Mouse (Mus musculus) gastrocnemius, adult 18-20 months (tissue): ENCODE measurements around the gene Olfr1509. TPM values are rescaled to one million over a fixed set of nuclear protein-coding genes. Genes with fewer than 3 reads are reported as not detected.
"Not testable (repeated sequence)": the region's sequence is repeated elsewhere in the genome, so short reads cannot be mapped to it uniquely, and the experiment has no call there.

ENCODE experiments used
- DNase-seq: peaks from one replicate; pipeline ENCODE4 v3.0.0; 2021; ENCODE audit warnings: low spot score
- long read RNA-seq, 2 experiments: library from polyadenylated mRNA; stranded (forward); transcript quantifications; one replicate each; pipeline ENCODE4 v2.0.0; 2021
- total RNA-seq, 2 experiments: library from RNA; stranded (reverse); gene quantifications; 2 replicates each; pipeline ENCODE4 v1.2.3; 2021

The Olfr1509 gene
- not detected for total RNA-seq
- long read RNA-seq, experiment 1: 0 reads
- long read RNA-seq, experiment 2: 0 reads

GRCm38 (mm10) chr14:52442690-52443089, at the start of gene Olfr1509:
Gene Olfr1509 (plus strand): TSS chr14:52442990.
- no peak for DNase-seq

DNA sequence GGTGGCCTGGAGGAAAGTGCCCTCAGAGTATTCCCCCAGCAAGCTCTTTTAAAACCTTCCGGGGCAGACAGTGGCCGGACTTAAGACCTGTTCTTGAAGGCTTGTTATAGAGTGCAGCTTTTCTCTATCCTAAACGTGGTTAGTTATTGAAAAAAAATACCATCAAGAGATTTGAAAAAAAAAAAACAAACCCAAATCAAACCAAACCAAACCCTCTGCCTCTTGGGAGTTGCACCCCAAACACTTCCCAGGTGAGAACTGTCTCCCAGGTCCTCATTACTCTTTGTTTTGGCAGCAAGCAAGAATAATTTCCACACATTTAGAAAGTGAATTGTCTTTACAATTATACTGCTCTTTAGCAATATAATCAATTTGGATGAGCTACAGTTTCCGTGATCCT, 45.5 kb upstream of the Olfr1509 start, which contains the start of gene Olfr1511:
TSS of gene Olfr1511 (minus strand) at position 101 of the 400 bp plus-strand sequence.
- no peak for DNase-seq

DNA sequence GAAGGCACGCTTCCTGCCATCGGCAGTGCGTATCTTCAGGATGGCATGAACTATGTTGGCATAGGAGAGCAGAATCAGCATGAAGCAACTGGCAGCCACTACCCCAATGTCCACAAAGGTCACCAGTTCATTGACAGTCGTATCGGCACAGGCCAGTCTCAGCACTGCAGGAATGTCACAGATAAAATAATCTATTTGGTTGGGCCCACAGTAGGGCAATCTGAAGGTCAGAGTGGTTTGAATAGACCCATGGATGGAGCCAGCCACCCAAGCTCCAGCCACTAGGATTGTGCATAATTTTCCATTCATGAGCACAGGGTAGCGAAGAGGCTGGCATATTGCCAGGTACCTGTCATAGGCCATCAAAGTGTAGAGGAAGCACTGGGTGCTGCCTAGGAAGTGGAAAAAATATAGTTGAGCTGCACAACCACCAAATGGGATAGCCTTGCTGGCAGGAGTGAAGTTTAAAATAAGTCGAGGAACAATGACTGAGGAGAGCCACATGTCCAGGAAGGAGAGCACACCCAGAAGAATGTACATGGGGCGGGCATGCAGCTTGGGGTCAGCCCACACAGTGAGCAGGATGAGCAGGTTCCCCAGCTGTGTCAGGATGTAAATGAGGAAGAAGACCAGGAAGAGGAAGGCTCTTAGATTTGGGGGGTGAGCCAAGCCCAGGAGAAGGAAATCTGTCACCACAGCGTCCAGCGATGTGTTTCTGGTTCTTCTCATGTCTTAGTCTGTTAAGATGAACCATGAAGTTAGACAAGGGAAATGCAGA, 32.5 kb upstream of the Olfr1509 start:
- DNase-seq: not testable (repeated sequence)

GRCm38 (mm10) chr14:52414273-52414672, 28.5 kb upstream of the Olfr1509 start, which contains the start of gene Olfr1510:
Gene Olfr1510 (minus strand): TSS chr14:52414373.
- no peak for DNase-seq

- DNase-seq: no peak
Measured at GRCm38 (mm10) chr14:52427686-52428085, 15.1 kb upstream of the Olfr1509 start.

DNA sequence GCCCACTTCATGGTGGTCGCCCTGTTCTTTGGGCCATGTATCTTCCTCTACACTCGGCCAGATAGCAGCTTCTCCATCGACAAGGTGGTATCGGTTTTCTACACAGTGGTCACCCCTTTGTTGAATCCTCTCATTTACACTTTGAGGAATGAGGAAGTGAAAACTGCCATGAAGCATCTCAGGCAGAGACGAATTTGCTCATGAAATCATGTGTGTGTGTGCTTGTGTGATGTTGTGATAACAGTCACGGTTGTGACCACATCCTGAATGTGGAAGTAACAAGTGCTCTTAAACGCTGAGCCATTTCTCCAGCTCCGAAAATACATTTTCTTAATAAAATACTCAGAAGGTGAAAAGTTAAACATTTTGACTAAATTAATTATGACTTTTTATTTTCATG, 8.3 kb downstream of the Olfr1509 start:
- no peak for DNase-seq

- no peak for DNase-seq
Measured at GRCm38 (mm10) chr14:52461928-52462327, 19.1 kb downstream of the Olfr1509 start.

GRCm38 (mm10) chr14:52465738-52466137, 22.9 kb downstream of the Olfr1509 start:
- no peak for DNase-seq

- DNase-seq: no peak
Measured at GRCm38 (mm10) chr14:52467395-52467794, 24.6 kb downstream of the Olfr1509 start, which contains the start of gene Olfr1508. Gene Olfr1508 (minus strand): TSS chr14:52467495.

DNA sequence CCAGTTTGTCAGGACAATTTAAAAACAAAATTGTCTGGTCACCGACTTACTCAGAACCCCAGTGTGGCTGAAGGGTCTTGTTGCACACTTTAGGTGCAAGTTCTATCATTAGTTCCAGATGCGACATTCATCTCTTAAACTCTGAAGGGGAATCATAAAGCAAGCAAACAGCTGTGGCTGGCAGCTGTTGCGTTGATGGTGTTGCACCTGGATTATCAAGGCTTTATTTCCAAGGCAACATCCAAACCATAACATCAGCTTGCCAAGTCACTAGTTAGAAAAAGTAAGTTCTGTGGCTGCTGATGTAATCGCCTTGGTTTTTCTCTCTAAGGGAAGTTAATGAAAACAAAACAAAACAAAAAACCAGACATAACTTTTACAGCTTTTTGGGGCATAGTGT, 52.7 kb downstream of the Olfr1509 start, which contains the start of gene Olfr1507:
TSS of gene Olfr1507 (minus strand) at position 234 of the 400 bp plus-strand sequence.
- DNase-seq: no peak

Other genes starting within 250 kb of the Olfr1509 start
- gene Supt16, start 245.6 kb upstream of the Olfr1509 start, total RNA-seq: 10 to 100 TPM; 13.0 to 14.2 TPM
- 10 to 100 TPM; 26.9 to 29.6 TPM for gene Chd8, start 185.2 kb upstream of the Olfr1509 start, total RNA-seq
- gene Tox4, start 163.8 kb upstream of the Olfr1509 start, total RNA-seq: 10 to 100 TPM; 48.6 to 51.3 TPM
- 1 to 10 TPM; 2.3 TPM for gene Rab2b, start 163.4 kb upstream of the Olfr1509 start, total RNA-seq
- gene Mettl3, start 137.9 kb upstream of the Olfr1509 start, total RNA-seq: 10 to 100 TPM; 16.6 to 17.1 TPM
- gene Sall2, start 114.2 kb upstream of the Olfr1509 start, total RNA-seq: under 1 TPM; 0.39 to 0.57 TPM
- gene Olfr1513, start 86.6 kb upstream of the Olfr1509 start, total RNA-seq: not detected
- not detected for gene Olfr1512, start 63.8 kb upstream of the Olfr1509 start, total RNA-seq
- not detected for gene Olfr1511, start 45.6 kb upstream of the Olfr1509 start, total RNA-seq
- not detected for gene Olfr1510, start 28.6 kb upstream of the Olfr1509 start, total RNA-seq
- not detected for gene Olfr1508, start 24.5 kb downstream of the Olfr1509 start, total RNA-seq
- gene Olfr1507, start 52.8 kb downstream of the Olfr1509 start, total RNA-seq: not detected